Mouse (Mus musculus): Measurements from ENCODE around the gene Gm5737. TPM values are rescaled to one million over a fixed set of nuclear protein-coding genes. Genes with fewer than 3 reads are reported as not detected.

The Gm5737 gene
- not detected for polyA plus RNA-seq (2015; fragmentation: Illumina TruSeq; extraction: RNeasy Lipid Tissue Mini Kit (QIAGEN cat#74804); ENCODE audit: insufficient read depth, low replicate concordance)

GRCm38 (mm10) chr7:120811834-120812415 lies at the start of gene Gm5737:
Gene Gm5737 (plus strand): TSS chr7:120812365.

GRCm38 (mm10) chr7:120842345-120843036 lies 30.3 kb downstream of the Gm5737 start, which contains the start of gene Eef2k:
Gene Eef2k (plus strand): TSS chr7:120842831.

Other genes starting within 250 kb of the Gm5737 start
- gene Uqcrc2, start 177.2 kb upstream of the Gm5737 start, polyA plus RNA-seq (2015; fragmentation: Illumina TruSeq; extraction: RNeasy Lipid Tissue Mini Kit (QIAGEN cat#74804); ENCODE audit: insufficient read depth, low replicate concordance): 211 TPM
- not detected for gene Pdzd9, start 142.0 kb upstream of the Gm5737 start, polyA plus RNA-seq (2015; fragmentation: Illumina TruSeq; extraction: RNeasy Lipid Tissue Mini Kit (QIAGEN cat#74804); ENCODE audit: insufficient read depth, low replicate concordance)
- gene Mosmo, start 134.7 kb upstream of the Gm5737 start, polyA plus RNA-seq (2015; fragmentation: Illumina TruSeq; extraction: RNeasy Lipid Tissue Mini Kit (QIAGEN cat#74804); ENCODE audit: insufficient read depth, low replicate concordance): 51.7 TPM
- gene Vwa3a, start 73.0 kb upstream of the Gm5737 start, polyA plus RNA-seq (2015; fragmentation: Illumina TruSeq; extraction: RNeasy Lipid Tissue Mini Kit (QIAGEN cat#74804); ENCODE audit: insufficient read depth, low replicate concordance): 0.23 TPM
- 13.0 TPM for gene Eef2k, start 30.5 kb downstream of the Gm5737 start, polyA plus RNA-seq (2015; fragmentation: Illumina TruSeq; extraction: RNeasy Lipid Tissue Mini Kit (QIAGEN cat#74804); ENCODE audit: insufficient read depth, low replicate concordance)
- 18.9 TPM for gene Polr3e, start 105.4 kb downstream of the Gm5737 start, polyA plus RNA-seq (2015; fragmentation: Illumina TruSeq; extraction: RNeasy Lipid Tissue Mini Kit (QIAGEN cat#74804); ENCODE audit: insufficient read depth, low replicate concordance)
- 48.6 TPM for gene Cdr2, start 169.9 kb downstream of the Gm5737 start, polyA plus RNA-seq (2015; fragmentation: Illumina TruSeq; extraction: RNeasy Lipid Tissue Mini Kit (QIAGEN cat#74804); ENCODE audit: insufficient read depth, low replicate concordance)
- 0.18 TPM for gene Mfsd13b, start 170.1 kb downstream of the Gm5737 start, polyA plus RNA-seq (2015; fragmentation: Illumina TruSeq; extraction: RNeasy Lipid Tissue Mini Kit (QIAGEN cat#74804); ENCODE audit: insufficient read depth, low replicate concordance)
- gene Mettl9, start 222.1 kb downstream of the Gm5737 start, polyA plus RNA-seq (2015; fragmentation: Illumina TruSeq; extraction: RNeasy Lipid Tissue Mini Kit (QIAGEN cat#74804); ENCODE audit: insufficient read depth, low replicate concordance): 58.9 TPM

Measured in spleen, adult 10 weeks (tissue).